In genomic region chr5:143333872-143334271, GRCm38 (mm10) we compare ENCODE assay signal across 8 mouse cellular contexts. TPM values are rescaled to one million over a fixed set of nuclear protein-coding genes. Genes with fewer than 3 reads are reported as not detected.
A peak's percentile ranks its signal among the peaks of the same experiment; 100 is the strongest.
DNase-seq lines count a peak whose midpoint lies in the region; ATAC-seq lines count a peak whose summit lies in the region.

No protein-coding gene starts in this region.

- DNase-seq in heart, adult 18-20 months = peak; percentile 59 to 89
- no peak for DNase-seq in heart, adult 11 months
- DNase-seq in adipocyte (ENCODE audit: low spot score) = peak; percentile 87
- peak; percentile 76 for DNase-seq in embryo, embryonic 11 days
- DNase-seq in left cerebral cortex, adult 8-10 months (ENCODE audit: low spot score in 2 of 2) = peak; percentile 51 to 74
- peak; percentile 86 for DNase-seq in midbrain, embryonic 14.5 days
- DNase-seq in spleen, postnatal 36 days (ENCODE audit: low spot score in 2 of 2) = peak; percentile 31 to 50

- H3K4me3 ChIP-seq in hindbrain, embryonic 15.5 days = no peak overlapping the region
- H3K4me3 ChIP-seq in midbrain, embryonic 14.5 days (replicated peaks; ENCODE audit: low read depth, low read length) = no peak overlapping the region

- H3K27me3 ChIP-seq in hindbrain, embryonic 15.5 days = no peaks in the 10 kb centered on the region; the same call in 1 of the 2 replicates
- no peaks in the 10 kb centered on the region for H3K27me3 ChIP-seq in midbrain, embryonic 14.5 days (ENCODE audit: control insufficient read depth, insufficient read depth, low read length)

- H3K9ac ChIP-seq in hindbrain, embryonic 15.5 days = no peak overlapping the region
- H3K9ac ChIP-seq in midbrain, embryonic 14.5 days (replicated peaks; ENCODE audit: low read length) = no peak overlapping the region

- peak overlapping the region; percentile 22; the same call in 1 of the 2 replicates for H3K4me2 ChIP-seq in hindbrain, embryonic 15.5 days
- no peak overlapping the region for H3K4me2 ChIP-seq in midbrain, embryonic 14.5 days (ENCODE audit: low read length)

- WGBS in hindbrain, embryonic 15.5 days = 18% methylated on average over 5 of the region's 5 CpGs
- WGBS in midbrain, embryonic 14.5 days = 17% methylated on average over 5 of the region's 5 CpGs

- H3K9me3 ChIP-seq in hindbrain, embryonic 15.5 days = no peaks in the 10 kb centered on the region
- H3K9me3 ChIP-seq in midbrain, embryonic 14.5 days (ENCODE audit: control insufficient read depth, low read length) = no peaks in the 10 kb centered on the region

- peaks cover 8% of the 10 kb centered on the region for H3K4me1 ChIP-seq in hindbrain, embryonic 15.5 days (replicated peaks)
- peaks cover 7% of the 10 kb centered on the region for H3K4me1 ChIP-seq in midbrain, embryonic 14.5 days (ENCODE audit: control insufficient read depth, insufficient read depth, low read length)

- no peak overlapping the region for H3K27ac ChIP-seq in hindbrain, embryonic 15.5 days (replicated peaks)
- H3K27ac ChIP-seq in midbrain, embryonic 14.5 days (replicated peaks; ENCODE audit: low read depth, low read length) = no peak overlapping the region

- ATAC-seq in hindbrain, embryonic 15.5 days (ENCODE audit: low FRiP score, low read depth) = peak; percentile 57
- no peak for ATAC-seq in midbrain, embryonic 14.5 days (ENCODE audit: low FRiP score, low TSS enrichment)

- no peaks in the 10 kb centered on the region for H3K36me3 ChIP-seq in hindbrain, embryonic 15.5 days
- H3K36me3 ChIP-seq in midbrain, embryonic 14.5 days (ENCODE audit: control insufficient read depth, insufficient read depth, low read length) = no peaks in the 10 kb centered on the region

RNA-seq across cellular contexts. Expression of gene Zdhhc4, which starts 4.8 kb away (rescaled TPM):
- 10 to 100 TPM; 25.1 to 26.3 TPM for total RNA-seq in heart, adult 18-20 months (2021)
- 66.1 and 69.8 TPM in 2 replicates for polyA plus RNA-seq in hindbrain, embryonic 15.5 days (2015; fragmentation: Nextera tagmentation; extraction: Ambion mirVana)
- 10 to 100 TPM; 43.1 to 44.4 (median 44.0) TPM for total RNA-seq in left cerebral cortex, adult 8-10 months (2022)
- 75.1 and 84.3 TPM in 2 replicates for polyA plus RNA-seq in midbrain, embryonic 14.5 days (2014; fragmentation: Nextera tagmentation; extraction: Ambion mirVana)

RNA-seq across cellular contexts. Expression of gene E130309D02Rik, which starts 18.7 kb away (rescaled TPM):
- 10 to 100 TPM; 15.1 to 18.2 TPM for total RNA-seq in heart, adult 18-20 months (2021)
- 31.7 and 32.7 TPM in 2 replicates for polyA plus RNA-seq in hindbrain, embryonic 15.5 days (2015; fragmentation: Nextera tagmentation; extraction: Ambion mirVana)
- 10 to 100 TPM; 21.7 to 24.7 (median 23.3) TPM for total RNA-seq in left cerebral cortex, adult 8-10 months (2022)
- polyA plus RNA-seq in midbrain, embryonic 14.5 days (2014; fragmentation: Nextera tagmentation; extraction: Ambion mirVana) = 30.0 and 30.8 TPM in 2 replicates

RNA-seq across cellular contexts. Expression of gene Grid2ip, which starts 23.3 kb away (rescaled TPM):
- total RNA-seq in heart, adult 18-20 months (2021) = not detected
- 0.47 and 0.48 TPM in 2 replicates for polyA plus RNA-seq in hindbrain, embryonic 15.5 days (2015; fragmentation: Nextera tagmentation; extraction: Ambion mirVana)
- total RNA-seq in left cerebral cortex, adult 8-10 months (2022) = 1 to 10 TPM; 3.1 to 4.6 (median 3.6) TPM
- polyA plus RNA-seq in midbrain, embryonic 14.5 days (2014; fragmentation: Nextera tagmentation; extraction: Ambion mirVana) = 0.29 and 0.31 TPM in 2 replicates

RNA-seq across cellular contexts. Expression of gene Zfp853, which starts 40.4 kb away (rescaled TPM):
- total RNA-seq in heart, adult 18-20 months (2021) = under 1 TPM in 1 of 2 experiments, not detected in 1; 0.13 TPM
- polyA plus RNA-seq in hindbrain, embryonic 15.5 days (2015; fragmentation: Nextera tagmentation; extraction: Ambion mirVana) = 0.27 and 0.31 TPM in 2 replicates
- 1 to 10 TPM; 4.0 to 4.7 (median 4.3) TPM for total RNA-seq in left cerebral cortex, adult 8-10 months (2022)
- 0.13 TPM in 1 of 2 replicates, not detected in the other for polyA plus RNA-seq in midbrain, embryonic 14.5 days (2014; fragmentation: Nextera tagmentation; extraction: Ambion mirVana)

Comparison
In these comparisons a context has a peak if more than half of its experiments do, and no peak if none do; other contexts are left out.
1. RNA of gene Grid2ip, which starts 23.3 kb away (total RNA-seq): 3.1 to 4.6 TPM in left cerebral cortex, adult 8-10 months; not detected in heart, adult 18-20 months; every median in the first group is over 4 times any median in the second.